Mouse (Mus musculus): ENCODE measurements at regions not wholly inside any gene's neighbourhood (a gene's known extent, or its start where the extent isn't known, plus 50 kb on each side); places are given as distances from the start of the nearest gene placed in this dataset.

- DNase-seq (ENCODE audit: low read depth, low spot score) (no peak), ATAC-seq (no peak)
- ChIA-PET POLR2A (no interaction called here), CTCF (no interaction called here)
- no peaks in the 10 kb centered on the region for H3K27me3 ChIP-seq
- TF ChIP-seq CTCF (IDR thresholded peaks at IDR 0.05) = no peak
- in situ Hi-C loops (cut with MboI; ENCODE audit: low pct_unique_long_range_greater_than_20kb) = no loop called here
Observed at GRCm38 (mm10) chr16:8117543-8118167, 307.3 kb downstream of the Tmem114 start.

- in situ Hi-C loops (cut with MboI; ENCODE audit: low pct_unique_long_range_greater_than_20kb) = no loop called here
- CTCF ChIA-PET = no interaction called here
- DNase-seq (ENCODE audit: low read depth, low spot score) (no peak), ATAC-seq (no peak)
- POLR2A ChIA-PET = no interaction called here
- peaks cover 6% of the 10 kb centered on the region for H3K27me3 ChIP-seq
- TF ChIP-seq CTCF (IDR thresholded peaks at IDR 0.05) = no peak
Observed at GRCm38 (mm10) chr16:8111329-8112116, 313.4 kb downstream of the Tmem114 start.

DNA sequence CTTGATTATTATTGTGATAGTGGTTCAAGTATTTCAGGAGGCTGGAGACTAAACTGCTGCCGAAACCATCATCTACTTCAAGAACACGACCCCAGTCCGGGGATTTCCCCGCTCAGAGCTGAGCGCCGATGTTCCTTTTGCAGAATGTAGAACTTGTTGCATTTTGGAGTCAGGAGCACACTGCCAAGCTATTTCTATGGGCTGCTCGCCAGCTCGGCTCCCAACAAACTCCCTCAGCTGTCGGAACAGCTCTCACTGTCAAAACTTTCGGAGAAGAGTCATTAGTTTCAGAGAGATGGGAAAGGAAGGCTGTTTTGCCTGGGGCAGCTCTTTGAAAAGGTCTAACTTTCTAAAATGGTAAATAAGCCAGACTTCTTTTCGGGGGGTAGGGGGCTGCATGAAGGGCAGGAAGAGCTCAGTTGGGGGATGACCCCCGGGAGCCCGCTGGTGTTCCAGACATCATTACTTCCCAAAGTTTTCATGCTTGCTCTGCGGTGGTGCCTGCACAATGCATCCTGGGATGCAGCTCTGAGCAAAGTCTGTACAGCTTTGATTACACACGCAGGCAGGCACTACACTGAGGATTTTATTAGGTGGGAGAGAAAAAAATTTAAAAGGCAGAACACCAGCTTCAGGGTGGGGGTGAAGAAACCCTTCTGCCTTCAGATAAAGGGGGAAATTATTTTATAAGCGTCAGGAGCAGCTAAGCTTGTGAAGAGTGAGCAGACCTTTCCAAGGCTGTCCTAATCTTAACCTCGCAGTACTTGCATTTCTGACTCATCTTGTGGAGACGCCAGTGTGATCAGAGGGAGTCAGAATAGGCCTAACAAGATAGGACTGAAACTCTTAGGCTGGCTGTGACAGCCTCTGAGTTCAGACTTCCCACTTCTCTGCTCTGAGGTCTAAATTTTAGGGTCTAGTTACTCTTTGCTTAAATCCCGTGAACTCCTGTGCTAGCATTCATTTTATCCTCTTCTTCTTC, 316.5 kb downstream of the Tmem114 start:
- no peak for ATAC-seq
- POLR2A ChIA-PET = interaction anchor here (0.5 kb wide), 1 partner anchor 1267 kb away, joined by 4 read pairs; no protein-coding TSS in a partner anchor
- H3K27me3 ChIP-seq = peaks cover 6% of the 10 kb centered on the region
- no peak for DNase-seq (ENCODE audit: low read depth, low spot score)
- CTCF ChIA-PET = no interaction called here
- TF ChIP-seq CTCF (IDR thresholded peaks at IDR 0.05) = no peak
- in situ Hi-C loops (cut with MboI; ENCODE audit: low pct_unique_long_range_greater_than_20kb) = no loop called here

- ATAC-seq = no peak
- ChIA-PET POLR2A (interaction anchor here (0.6 kb wide), 1 partner anchor 9 kb away, joined by 3 read pairs; no protein-coding TSS in a partner anchor), CTCF (no interaction called here)
- no peak for TF ChIP-seq CTCF (IDR thresholded peaks at IDR 0.05)
- no peak for DNase-seq (ENCODE audit: low read depth, low spot score)
- H3K27me3 ChIP-seq = no peaks in the 10 kb centered on the region
- in situ Hi-C loops (cut with MboI; ENCODE audit: low pct_unique_long_range_greater_than_20kb) = no loop called here
Observed at GRCm38 (mm10) chr16:8079024-8079423, 345.9 kb downstream of the Tmem114 start.

- ChIA-PET CTCF (no interaction called here), POLR2A (no interaction called here)
- in situ Hi-C loops (cut with MboI; ENCODE audit: low pct_unique_long_range_greater_than_20kb) = no loop called here
- DNase-seq (ENCODE audit: low read depth, low spot score) (no peak), ATAC-seq (no peak)
- no peaks in the 10 kb centered on the region for H3K27me3 ChIP-seq
- no peak for TF ChIP-seq CTCF (IDR thresholded peaks at IDR 0.05)
Observed at GRCm38 (mm10) chr16:8078461-8078860, 346.5 kb downstream of the Tmem114 start.

- POLR2A ChIA-PET = no interaction called here
- TF ChIP-seq CTCF (IDR thresholded peaks at IDR 0.05) = no peak
- DNase-seq (ENCODE audit: low read depth, low spot score) = no peak
- CTCF ChIA-PET = no interaction called here
- in situ Hi-C loops (cut with MboI; ENCODE audit: low pct_unique_long_range_greater_than_20kb) = no loop called here
- H3K27me3 ChIP-seq = no peaks in the 10 kb centered on the region
- no peak for ATAC-seq
Observed at GRCm38 (mm10) chr16:8074729-8075128, 350.2 kb downstream of the Tmem114 start.

- no peak for TF ChIP-seq CTCF (IDR thresholded peaks at IDR 0.05)
- ChIA-PET POLR2A (no interaction called here), CTCF (no interaction called here)
- ATAC-seq = no peak
- in situ Hi-C loops (cut with MboI; ENCODE audit: low pct_unique_long_range_greater_than_20kb) = no loop called here
- no peak for DNase-seq (ENCODE audit: low read depth, low spot score)
- H3K27me3 ChIP-seq = peaks cover 4% of the 10 kb centered on the region
Observed at GRCm38 (mm10) chr16:8053936-8054335, 371.0 kb downstream of the Tmem114 start.

- DNase-seq (ENCODE audit: low read depth, low spot score) (no peak), ATAC-seq (no peak)
- H3K27me3 ChIP-seq = no peaks in the 10 kb centered on the region
- ChIA-PET POLR2A (no interaction called here), CTCF (interaction anchor here (1.9 kb wide), 1 partner anchor 12 kb away, joined by 5 read pairs; no protein-coding TSS in a partner anchor)
- no peak for TF ChIP-seq CTCF (IDR thresholded peaks at IDR 0.05)
- in situ Hi-C loops (cut with MboI; ENCODE audit: low pct_unique_long_range_greater_than_20kb) = no loop called here
Observed at GRCm38 (mm10) chr16:8008966-8009365, 416.0 kb downstream of the Tmem114 start.

- no peaks in the 10 kb centered on the region for H3K27me3 ChIP-seq
- CTCF ChIA-PET = no interaction called here
- TF ChIP-seq CTCF (IDR thresholded peaks at IDR 0.05) = no peak
- POLR2A ChIA-PET = no interaction called here
- DNase-seq (ENCODE audit: low read depth, low spot score) = no peak
- in situ Hi-C loops (cut with MboI; ENCODE audit: low pct_unique_long_range_greater_than_20kb) = no loop called here
- ATAC-seq = no peak
Observed at GRCm38 (mm10) chr16:8006631-8007030, 418.3 kb downstream of the Tmem114 start.

DNA sequence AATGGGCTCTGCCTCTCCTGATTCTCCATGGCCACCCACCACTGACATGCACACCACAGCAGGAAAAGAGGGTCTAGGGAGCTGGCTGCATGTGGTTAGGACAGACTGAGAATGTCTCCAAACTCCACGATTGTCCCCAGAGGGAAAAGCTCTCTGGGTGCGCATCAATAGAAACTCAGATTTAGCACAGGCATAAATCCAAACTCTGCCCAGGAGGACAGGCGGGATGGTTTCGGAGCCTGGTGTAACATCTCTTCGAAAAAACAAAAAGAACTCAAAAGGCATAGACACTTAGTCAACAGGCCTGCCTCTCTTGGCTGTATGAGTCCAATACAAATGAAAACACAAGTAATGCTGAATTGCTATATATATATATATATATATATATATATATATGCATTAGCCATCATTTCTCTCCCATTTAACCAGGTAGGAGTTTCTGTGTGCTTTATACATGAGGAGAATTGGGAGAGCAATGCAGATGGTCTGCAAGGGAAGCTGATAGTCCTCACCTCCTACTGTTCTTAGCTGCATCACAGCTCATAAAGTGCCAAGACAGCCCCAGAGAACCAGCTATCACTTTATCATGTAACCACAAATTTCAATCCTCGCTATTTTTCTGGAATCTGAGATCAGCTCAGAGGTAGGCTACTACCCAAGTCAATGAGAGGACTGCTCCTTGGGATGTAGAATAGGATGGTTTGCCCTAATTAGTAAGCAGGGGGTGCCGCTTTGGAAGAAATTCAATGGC, 422.4 kb downstream of the Tmem114 start:
- ChIA-PET POLR2A (no interaction called here), CTCF (no interaction called here)
- no peak for ATAC-seq
- no peak for DNase-seq (ENCODE audit: low read depth, low spot score)
- in situ Hi-C loops (cut with MboI; ENCODE audit: low pct_unique_long_range_greater_than_20kb) = no loop called here
- no peaks in the 10 kb centered on the region for H3K27me3 ChIP-seq
- TF ChIP-seq CTCF (IDR thresholded peaks at IDR 0.05) = no peak
